Mouse (Mus musculus) hindlimb bud, embryonic 11.5 days (tissue): ENCODE results near the gene Nell2.
"Not testable (repeated sequence)": the region's sequence is repeated elsewhere in the genome, so short reads cannot be mapped to it uniquely, and the experiment has no call there.

Source experiments
- DNase-seq: peaks from one replicate; pipeline ENCODE4 v3.0.0-alpha.2; 2012; ENCODE audit warnings: low read depth, low spot score; ENCODE audit errors: extremely low spot score

The Nell2 gene

GRCm38 (mm10) chr15:95245516-95245915, 282.8 kb downstream of the Nell2 start:
- DNase-seq: no peak

GRCm38 (mm10) chr15:95243876-95244275, 284.5 kb downstream of the Nell2 start:
- DNase-seq: no peak

- DNase-seq: no peak
Observed at GRCm38 (mm10) chr15:95241161-95241560, 287.2 kb downstream of the Nell2 start.

- not testable (repeated sequence) for DNase-seq
Observed at GRCm38 (mm10) chr15:95237021-95237420, 291.3 kb downstream of the Nell2 start.

- no peak for DNase-seq
Observed at GRCm38 (mm10) chr15:95236509-95236908, 291.9 kb downstream of the Nell2 start.

- no peak for DNase-seq
Observed at GRCm38 (mm10) chr15:95231171-95231570, 297.2 kb downstream of the Nell2 start.

- no peak for DNase-seq
Observed at GRCm38 (mm10) chr15:95216640-95217365, 311.6 kb downstream of the Nell2 start.

GRCm38 (mm10) chr15:95210551-95210950, 317.8 kb downstream of the Nell2 start:
- no peak for DNase-seq

GRCm38 (mm10) chr15:95209186-95209585, 319.2 kb downstream of the Nell2 start:
- DNase-seq: no peak

GRCm38 (mm10) chr15:95193661-95194280, 334.6 kb downstream of the Nell2 start:
- no peak for DNase-seq

GRCm38 (mm10) chr15:95192951-95193350, 335.4 kb downstream of the Nell2 start:
- no peak for DNase-seq

GRCm38 (mm10) chr15:95186226-95186625, 342.1 kb downstream of the Nell2 start:
- no peak for DNase-seq

- DNase-seq: no peak
Observed at GRCm38 (mm10) chr15:95185419-95185818, 342.9 kb downstream of the Nell2 start.

GRCm38 (mm10) chr15:95183450-95183849, 344.9 kb downstream of the Nell2 start:
- no peak for DNase-seq

GRCm38 (mm10) chr15:95156828-95157227, 371.5 kb downstream of the Nell2 start:
- peak; percentile 42 for DNase-seq

- no peak for DNase-seq
Observed at GRCm38 (mm10) chr15:95145118-95145517, 383.2 kb downstream of the Nell2 start.

- no peak for DNase-seq
Observed at GRCm38 (mm10) chr15:95144131-95144530, 384.2 kb downstream of the Nell2 start.

GRCm38 (mm10) chr15:95138709-95139409, 389.5 kb downstream of the Nell2 start:
- no peak for DNase-seq

- DNase-seq: no peak
Observed at GRCm38 (mm10) chr15:95137018-95137810, 391.1 kb downstream of the Nell2 start.

- no peak for DNase-seq
Observed at GRCm38 (mm10) chr15:95135926-95136609, 392.3 kb downstream of the Nell2 start.

- DNase-seq: no peak
Observed at GRCm38 (mm10) chr15:95131401-95131800, 397.0 kb downstream of the Nell2 start.
